Mouse (Mus musculus): ENCODE measurements around the gene Rnls. TPM values are rescaled to one million over a fixed set of nuclear protein-coding genes. Genes with fewer than 3 reads are reported as not detected.

Gene Rnls
- polyA plus RNA-seq, 1 experiment from 2014 or later, result 6.3 TPM

DNA sequence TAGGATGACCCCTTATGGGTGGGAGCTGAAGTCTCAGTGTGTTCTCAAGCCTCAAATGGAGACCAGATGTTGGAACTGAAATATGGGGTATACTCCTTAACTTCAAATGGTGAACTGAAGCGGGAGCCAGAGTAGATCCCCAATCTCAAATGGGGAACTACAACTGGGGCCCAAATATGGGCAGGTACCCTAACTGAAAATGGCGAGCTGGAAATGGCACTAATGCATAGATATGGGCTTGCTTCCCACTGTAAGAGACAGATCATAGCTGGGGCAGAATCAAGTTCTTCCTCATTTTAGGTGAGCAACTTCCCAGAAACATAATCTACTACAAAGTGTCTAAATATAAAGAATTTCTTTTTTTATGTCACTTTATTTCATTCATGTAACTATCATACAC lies 121.9 kb downstream of the Rnls start:
- H3K27ac ChIP-seq (ENCODE audit: low read length), result no peak overlapping the region
- H3K4me3 ChIP-seq (replicated peaks; ENCODE audit: low read length), result no peak overlapping the region
- H3K9ac ChIP-seq (ENCODE audit: low read length), result no peak overlapping the region
- no peaks in the 10 kb centered on the region for H3K36me3 ChIP-seq (ENCODE audit: control insufficient read depth, insufficient read depth, low read length)
- WGBS, result 79% methylated on average over 2 of the region's 2 CpGs
- no peak for ATAC-seq (ENCODE audit: insufficient read depth, low FRiP score)
- no peaks in the 10 kb centered on the region for H3K9me3 ChIP-seq (replicated peaks; ENCODE audit: control insufficient read depth, low read length)
- no peaks in the 10 kb centered on the region for H3K4me1 ChIP-seq (ENCODE audit: control insufficient read depth, insufficient read depth, low read length)
- no peaks in the 10 kb centered on the region for H3K27me3 ChIP-seq (ENCODE audit: control insufficient read depth, insufficient read depth, low read length)
- H3K4me2 ChIP-seq (ENCODE audit: low read depth, low read length), result no peak overlapping the region

DNA sequence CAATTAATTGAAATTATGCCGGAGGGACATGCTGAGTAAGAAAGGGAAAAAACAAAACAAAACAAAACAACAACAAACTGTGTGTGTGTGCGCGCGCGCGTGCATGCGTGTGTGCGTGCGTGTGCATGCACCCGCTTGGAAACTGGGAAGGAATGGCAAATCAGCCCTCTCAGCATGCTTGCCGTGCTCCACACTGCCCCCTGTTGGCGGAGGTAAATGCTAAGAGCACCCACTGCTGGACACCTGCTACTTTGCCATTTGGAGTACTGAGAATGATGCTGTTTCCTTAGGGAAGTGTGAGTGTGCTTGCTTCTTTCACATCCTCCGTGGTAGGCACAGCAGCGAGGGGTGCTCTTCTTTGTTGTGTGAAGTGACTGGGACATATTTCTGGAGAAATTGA lies 124.1 kb downstream of the Rnls start:
- no peaks in the 10 kb centered on the region for H3K4me1 ChIP-seq (ENCODE audit: control insufficient read depth, insufficient read depth, low read length)
- H3K27ac ChIP-seq (ENCODE audit: low read length), result no peak overlapping the region
- no peak for ATAC-seq (ENCODE audit: insufficient read depth, low FRiP score)
- H3K9ac ChIP-seq (ENCODE audit: low read length), result no peak overlapping the region
- no peaks in the 10 kb centered on the region for H3K36me3 ChIP-seq (ENCODE audit: control insufficient read depth, insufficient read depth, low read length)
- no peaks in the 10 kb centered on the region for H3K27me3 ChIP-seq (ENCODE audit: control insufficient read depth, insufficient read depth, low read length)
- no peak overlapping the region for H3K4me3 ChIP-seq (replicated peaks; ENCODE audit: low read length)
- WGBS, result 82% methylated on average over 14 of the region's 14 CpGs
- H3K9me3 ChIP-seq (replicated peaks; ENCODE audit: control insufficient read depth, low read length), result no peaks in the 10 kb centered on the region
- no peak overlapping the region for H3K4me2 ChIP-seq (ENCODE audit: low read depth, low read length)

DNA sequence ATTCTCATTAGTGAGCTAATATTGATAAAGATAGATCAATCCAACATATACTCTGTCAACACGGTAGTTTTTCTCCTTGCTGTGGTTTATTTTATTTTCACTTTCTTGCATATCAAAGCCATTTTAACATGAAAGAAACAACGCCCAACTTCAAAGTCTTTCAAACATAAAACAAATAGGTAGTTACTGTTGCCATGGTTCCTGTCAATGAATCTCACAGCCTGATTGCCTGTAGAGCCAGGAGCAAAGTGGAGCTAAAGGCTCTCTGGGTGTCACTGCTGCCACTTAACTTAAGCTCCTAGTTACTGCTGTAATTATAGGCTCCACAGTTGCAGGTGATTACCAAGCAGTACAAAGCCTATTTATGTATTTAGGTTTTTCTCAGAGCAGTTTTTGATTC lies 126.8 kb downstream of the Rnls start:
- Histone ChIP-seq H3K9ac (ENCODE audit: low read length) (no peak overlapping the region), H3K4me3 (replicated peaks; ENCODE audit: low read length) (no peak overlapping the region), H3K36me3 (ENCODE audit: control insufficient read depth, insufficient read depth, low read length) (no peaks in the 10 kb centered on the region), H3K4me2 (ENCODE audit: low read depth, low read length) (no peak overlapping the region), H3K4me1 (ENCODE audit: control insufficient read depth, insufficient read depth, low read length) (no peaks in the 10 kb centered on the region), H3K27me3 (ENCODE audit: control insufficient read depth, insufficient read depth, low read length) (no peaks in the 10 kb centered on the region), H3K27ac (ENCODE audit: low read length) (no peak overlapping the region), H3K9me3 (replicated peaks; ENCODE audit: control insufficient read depth, low read length) (no peaks in the 10 kb centered on the region)
- 15% methylated on average over 2 of the region's 2 CpGs for WGBS
- no peak for ATAC-seq (ENCODE audit: insufficient read depth, low FRiP score)

DNA sequence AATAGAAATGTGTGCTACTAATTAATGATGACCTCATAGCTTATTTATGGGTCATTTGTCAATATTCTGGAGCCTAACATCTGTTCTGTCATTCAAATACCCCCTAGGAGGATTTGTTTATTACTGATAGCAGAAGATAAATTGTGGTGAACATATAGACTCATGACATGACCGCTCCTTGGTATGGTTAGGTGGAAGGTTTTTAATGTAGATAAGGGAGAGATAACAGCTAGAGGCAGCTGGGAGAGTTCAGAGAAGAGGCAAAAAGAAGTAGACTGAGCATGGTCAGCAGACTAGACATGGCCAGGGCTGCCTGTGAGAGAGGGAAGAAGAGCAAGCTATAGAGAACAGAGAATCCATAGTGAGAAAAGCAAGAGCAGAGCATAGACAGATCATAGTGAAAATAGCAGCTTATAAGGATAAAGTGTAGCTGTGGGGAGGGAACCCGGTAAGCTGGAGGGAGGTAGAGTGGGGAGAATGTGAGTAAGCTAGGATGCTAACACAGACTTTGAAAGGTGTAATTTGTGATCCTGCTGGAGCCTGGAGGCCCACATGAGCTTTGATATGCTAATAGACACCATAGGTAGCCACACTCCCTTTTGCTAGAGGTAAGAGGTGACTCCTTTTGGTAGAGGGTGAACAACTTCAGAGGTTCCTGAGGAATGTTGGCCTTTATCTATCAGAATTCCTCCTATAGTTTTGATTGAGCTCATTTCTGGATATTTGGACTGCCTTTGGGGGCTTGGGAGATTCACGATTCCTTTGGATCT lies 127.7 kb downstream of the Rnls start:
- H3K27ac ChIP-seq (ENCODE audit: low read length), result no peak overlapping the region
- no peaks in the 10 kb centered on the region for H3K9me3 ChIP-seq (replicated peaks; ENCODE audit: control insufficient read depth, low read length)
- no peaks in the 10 kb centered on the region for H3K4me1 ChIP-seq (ENCODE audit: control insufficient read depth, insufficient read depth, low read length)
- no peak overlapping the region for H3K9ac ChIP-seq (ENCODE audit: low read length)
- H3K36me3 ChIP-seq (ENCODE audit: control insufficient read depth, insufficient read depth, low read length), result no peaks in the 10 kb centered on the region
- no peak overlapping the region for H3K4me3 ChIP-seq (replicated peaks; ENCODE audit: low read length)
- H3K4me2 ChIP-seq (ENCODE audit: low read depth, low read length), result no peak overlapping the region
- H3K27me3 ChIP-seq (ENCODE audit: control insufficient read depth, insufficient read depth, low read length), result no peaks in the 10 kb centered on the region
- 39% methylated on average over 3 of the region's 3 CpGs for WGBS
- no peak for ATAC-seq (ENCODE audit: insufficient read depth, low FRiP score)

DNA sequence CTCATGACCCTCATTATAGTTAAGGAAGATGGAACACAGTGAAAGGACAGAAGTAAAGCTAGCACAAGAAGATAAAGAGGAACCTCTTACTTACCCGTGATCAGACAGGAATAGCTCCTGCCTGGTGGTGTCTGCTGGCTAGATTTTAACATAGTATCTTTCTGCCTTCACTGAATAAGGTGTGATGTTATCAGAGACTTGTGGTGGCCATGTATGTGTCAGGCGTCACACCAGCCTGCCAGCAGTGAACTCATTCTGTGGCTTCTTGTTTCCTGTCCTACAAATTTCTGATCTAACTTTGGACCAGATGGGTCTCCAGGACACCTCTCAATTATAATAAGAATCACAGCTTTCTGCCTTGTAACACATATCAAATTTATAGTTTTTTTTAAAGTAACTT lies 129.7 kb downstream of the Rnls start:
- Histone ChIP-seq H3K27ac (ENCODE audit: low read length) (no peak overlapping the region), H3K9ac (ENCODE audit: low read length) (no peak overlapping the region), H3K4me3 (replicated peaks; ENCODE audit: low read length) (no peak overlapping the region), H3K36me3 (ENCODE audit: control insufficient read depth, insufficient read depth, low read length) (no peaks in the 10 kb centered on the region), H3K4me2 (ENCODE audit: low read depth, low read length) (no peak overlapping the region), H3K27me3 (ENCODE audit: control insufficient read depth, insufficient read depth, low read length) (no peaks in the 10 kb centered on the region), H3K9me3 (replicated peaks; ENCODE audit: control insufficient read depth, low read length) (no peaks in the 10 kb centered on the region), H3K4me1 (ENCODE audit: control insufficient read depth, insufficient read depth, low read length) (no peaks in the 10 kb centered on the region)
- WGBS, result 57% methylated on average over 2 of the region's 2 CpGs
- no peak for ATAC-seq (ENCODE audit: insufficient read depth, low FRiP score)

DNA sequence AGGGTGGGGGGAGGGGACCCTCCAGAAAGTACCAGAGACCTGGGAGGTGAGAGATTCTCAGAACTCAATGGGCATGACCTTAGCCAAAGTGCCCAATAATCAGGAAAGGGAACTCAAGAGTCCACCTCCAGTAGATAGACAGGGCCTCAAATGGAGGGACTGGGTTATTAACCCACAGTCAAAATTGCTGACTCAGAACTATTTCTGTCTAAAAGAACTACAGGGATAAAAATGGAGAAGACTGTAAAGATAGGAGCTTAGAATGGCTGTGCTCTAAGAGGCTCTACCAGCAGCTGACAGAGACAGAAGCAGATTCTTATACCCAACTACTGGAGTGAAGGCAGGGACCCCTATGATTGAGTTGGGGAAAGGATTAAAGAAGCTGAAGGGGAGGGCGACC lies 132.9 kb downstream of the Rnls start:
- H3K9ac ChIP-seq (ENCODE audit: low read length), result no peak overlapping the region
- no peaks in the 10 kb centered on the region for H3K36me3 ChIP-seq (ENCODE audit: control insufficient read depth, insufficient read depth, low read length)
- H3K27ac ChIP-seq (ENCODE audit: low read length), result no peak overlapping the region
- WGBS, result 88% methylated on average over 1 of the region's 1 CpGs
- no peaks in the 10 kb centered on the region for H3K4me1 ChIP-seq (ENCODE audit: control insufficient read depth, insufficient read depth, low read length)
- no peaks in the 10 kb centered on the region for H3K9me3 ChIP-seq (replicated peaks; ENCODE audit: control insufficient read depth, low read length)
- H3K4me3 ChIP-seq (replicated peaks; ENCODE audit: low read length), result no peak overlapping the region
- H3K4me2 ChIP-seq (ENCODE audit: low read depth, low read length), result no peak overlapping the region
- no peak for ATAC-seq (ENCODE audit: insufficient read depth, low FRiP score)
- H3K27me3 ChIP-seq (ENCODE audit: control insufficient read depth, insufficient read depth, low read length), result no peaks in the 10 kb centered on the region

DNA sequence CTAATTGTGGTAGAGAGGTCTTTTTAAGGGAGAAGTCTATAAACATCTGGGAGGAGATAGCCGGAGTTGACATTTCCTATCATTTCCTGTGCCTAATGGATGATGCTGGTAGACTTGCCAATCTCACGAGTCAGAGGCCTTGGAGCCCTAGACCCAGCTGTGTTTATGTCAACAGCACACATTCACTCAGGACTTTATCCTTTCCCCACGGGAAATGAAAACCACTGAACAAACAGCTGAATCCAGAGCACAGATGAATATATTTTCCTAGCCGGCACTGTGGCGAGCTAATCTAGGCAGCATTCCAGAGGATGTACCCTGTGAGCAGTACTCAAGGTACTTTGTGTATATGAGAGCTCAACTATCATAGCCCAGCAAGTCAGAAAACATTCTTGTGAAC lies 138.2 kb downstream of the Rnls start:
- Histone ChIP-seq H3K4me1 (ENCODE audit: control insufficient read depth, insufficient read depth, low read length) (peaks cover 4% of the 10 kb centered on the region; the same call in 1 of the 2 replicates), H3K36me3 (ENCODE audit: control insufficient read depth, insufficient read depth, low read length) (no peaks in the 10 kb centered on the region), H3K27ac (ENCODE audit: low read length) (no peak overlapping the region), H3K9ac (ENCODE audit: low read length) (no peak overlapping the region), H3K9me3 (replicated peaks; ENCODE audit: control insufficient read depth, low read length) (no peaks in the 10 kb centered on the region), H3K4me3 (replicated peaks; ENCODE audit: low read length) (no peak overlapping the region), H3K4me2 (ENCODE audit: low read depth, low read length) (no peak overlapping the region), H3K27me3 (ENCODE audit: control insufficient read depth, insufficient read depth, low read length) (no peaks in the 10 kb centered on the region)
- WGBS, result 31% methylated on average over 5 of the region's 5 CpGs
- ATAC-seq (ENCODE audit: insufficient read depth, low FRiP score), result no peak

DNA sequence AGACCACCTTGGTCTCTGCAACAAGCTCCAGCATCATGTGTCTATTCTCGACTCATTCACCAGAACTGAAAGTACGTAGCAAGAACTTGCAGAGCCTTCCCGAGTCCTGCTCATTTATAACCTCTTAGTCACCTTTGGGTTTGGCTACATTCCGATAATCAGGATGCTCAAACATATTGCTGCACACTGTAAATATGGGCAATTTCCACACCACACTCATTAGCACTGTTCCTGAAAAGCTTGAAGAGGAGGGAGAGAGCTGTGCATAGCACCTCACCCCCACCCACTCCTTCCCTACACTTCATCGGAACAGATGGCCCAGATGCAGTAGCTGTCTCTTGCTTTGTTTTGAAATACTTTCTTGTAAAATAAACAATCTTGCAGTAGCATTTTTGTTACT lies 139.9 kb downstream of the Rnls start:
- Histone ChIP-seq H3K9ac (ENCODE audit: low read length) (no peak overlapping the region), H3K9me3 (replicated peaks; ENCODE audit: control insufficient read depth, low read length) (no peaks in the 10 kb centered on the region), H3K36me3 (ENCODE audit: control insufficient read depth, insufficient read depth, low read length) (0 out of 2 replicates have a peak, but pooled peaks cover 3% of the 10 kb centered on the region), H3K4me3 (replicated peaks; ENCODE audit: low read length) (no peak overlapping the region), H3K27me3 (ENCODE audit: control insufficient read depth, insufficient read depth, low read length) (no peaks in the 10 kb centered on the region), H3K4me2 (ENCODE audit: low read depth, low read length) (no peak overlapping the region), H3K27ac (ENCODE audit: low read length) (no peak overlapping the region), H3K4me1 (ENCODE audit: control insufficient read depth, insufficient read depth, low read length) (peaks cover 4% of the 10 kb centered on the region; the same call in 1 of the 2 replicates)
- no peak for ATAC-seq (ENCODE audit: insufficient read depth, low FRiP score)
- 55% methylated on average over 5 of the region's 5 CpGs for WGBS

DNA sequence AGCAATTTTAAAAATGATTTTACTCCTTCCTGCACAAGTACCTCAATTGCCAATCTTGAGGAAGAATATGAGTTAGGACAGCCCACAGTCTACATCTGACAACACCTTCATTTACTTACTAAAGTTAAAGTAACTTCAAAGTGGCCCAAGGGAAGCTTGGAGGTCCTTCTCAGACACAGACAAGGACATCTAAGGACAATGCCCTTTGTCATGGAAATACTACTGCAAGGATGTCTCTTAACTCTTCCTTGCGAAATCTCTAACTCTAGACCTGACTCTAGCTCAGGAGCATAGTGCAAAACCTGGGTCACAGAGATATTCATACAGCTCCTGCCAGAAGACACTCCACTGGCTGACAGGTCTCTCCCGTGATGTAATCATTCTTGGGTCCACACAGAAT lies 147.9 kb downstream of the Rnls start:
- H3K9ac ChIP-seq (ENCODE audit: low read length), result no peak overlapping the region
- H3K27me3 ChIP-seq (ENCODE audit: control insufficient read depth, insufficient read depth, low read length), result no peaks in the 10 kb centered on the region
- H3K9me3 ChIP-seq (replicated peaks; ENCODE audit: control insufficient read depth, low read length), result no peaks in the 10 kb centered on the region
- ATAC-seq (ENCODE audit: insufficient read depth, low FRiP score), result no peak
- H3K4me2 ChIP-seq (ENCODE audit: low read depth, low read length), result no peak overlapping the region
- H3K4me1 ChIP-seq (ENCODE audit: control insufficient read depth, insufficient read depth, low read length), result no peaks in the 10 kb centered on the region
- 87% methylated on average over 2 of the region's 2 CpGs for WGBS
- no peak overlapping the region for H3K27ac ChIP-seq (ENCODE audit: low read length)
- H3K4me3 ChIP-seq (replicated peaks; ENCODE audit: low read length), result no peak overlapping the region
- 0 out of 2 replicates have a peak, but pooled peaks cover 3% of the 10 kb centered on the region for H3K36me3 ChIP-seq (ENCODE audit: control insufficient read depth, insufficient read depth, low read length)
